ENCODE assay signal across 14 mouse cellular contexts in genomic region chr4:145035450-145035849, GRCm38 (mm10).
DNase-seq lines count a peak whose midpoint lies in the region; ATAC-seq and TF ChIP-seq lines count a peak whose summit lies in the region.
"Had no signal": no experiment of that assay in that cellular context is flagged by ENCODE, and none has a peak within 500 bp of the region (broad histone marks: within the 10 kb centered on the region; RNA-seq: fewer than 3 reads in every experiment).

No protein-coding gene starts in this region.

- intact Hi-C loops in heart, postnatal 14 days (cut with DNase I), result no loop called here

- peak; percentile 59 to 75 for TF ChIP-seq EP300 in MEL (IDR thresholded peaks at IDR 0.05; ENCODE audit: low read depth in 1 of 2, low read length in 2 of 2)

- H3K9ac ChIP-seq in heart, embryonic 14.5 days (ENCODE audit: low read length), result no peak overlapping the region
- no peak overlapping the region for H3K9ac ChIP-seq in MEL (ENCODE audit: control insufficient read depth, low read depth, low read length, poor library complexity, severe bottlenecking)
- H3K9ac ChIP-seq in embryonic facial prominence, embryonic 13.5 days, result no peak overlapping the region
- peak overlapping the region; percentile 45 for H3K9ac ChIP-seq in liver, embryonic 15.5 days
- H3K9ac ChIP-seq: midbrain, embryonic 15.5 days had no signal

- no peak overlapping the region for H3K4me3 ChIP-seq in heart, embryonic 14.5 days (ENCODE audit: control insufficient read depth in 1 of 2, insufficient read depth in 1 of 2, low read depth in 1 of 2, low read length in 2 of 2)
- no peak overlapping the region for H3K4me3 ChIP-seq in MEL (ENCODE audit: control insufficient read depth in 1 of 2, insufficient read depth in 1 of 2, low read depth in 2 of 2, low read length in 2 of 2)
- H3K4me3 ChIP-seq in embryonic facial prominence, embryonic 13.5 days, result no peak overlapping the region
- H3K4me3 ChIP-seq in liver, embryonic 15.5 days (replicated peaks), result no peak overlapping the region
- H3K4me3 ChIP-seq: midbrain, embryonic 15.5 days had no signal

- no peak for TF ChIP-seq POLR2A in MEL (IDR thresholded peaks at IDR 0.05; ENCODE audit: control insufficient read depth in 1 of 2, insufficient read depth in 1 of 2, low read depth in 1 of 2, low read length in 2 of 2, poor library complexity in 1 of 2)

- no peak overlapping the region for H3K4me2 ChIP-seq in heart, embryonic 14.5 days (ENCODE audit: low read length)
- no peak overlapping the region for H3K4me2 ChIP-seq in embryonic facial prominence, embryonic 13.5 days
- H3K4me2 ChIP-seq in liver, embryonic 15.5 days, result peak overlapping the region; percentile 67
- H3K4me2 ChIP-seq: midbrain, embryonic 15.5 days had no signal

- H3K36me3 ChIP-seq in heart, embryonic 14.5 days (ENCODE audit: control insufficient read depth, insufficient read depth, low read length), result peaks cover 23% of the 10 kb centered on the region
- H3K36me3 ChIP-seq in MEL (ENCODE audit: control insufficient read depth in 1 of 2, insufficient read depth in 2 of 2, low read length in 2 of 2), result peaks cover 3 to 26% of the 10 kb centered on the region in 2 experiments
- H3K36me3 ChIP-seq in embryonic facial prominence, embryonic 13.5 days, result peaks cover 28% of the 10 kb centered on the region
- H3K36me3 ChIP-seq in liver, embryonic 15.5 days (replicated peaks), result peaks cover 20% of the 10 kb centered on the region

- no peak for ATAC-seq in heart, embryonic 14.5 days (ENCODE audit: insufficient number of reproducible peaks, insufficient read depth, low FRiP score, low read depth)
- ATAC-seq in embryonic facial prominence, embryonic 13.5 days (ENCODE audit: insufficient number of reproducible peaks, insufficient read depth, low FRiP score, low TSS enrichment, low read depth), result no peak
- peak; percentile 30 for ATAC-seq in liver, embryonic 15.5 days (ENCODE audit: insufficient read depth)
- no peak for ATAC-seq in inflammation-experienced regulatory T-cells, adult 6 months
- ATAC-seq: midbrain, embryonic 15.5 days had no signal

- H3K4me1 ChIP-seq in heart, embryonic 14.5 days (ENCODE audit: control insufficient read depth in 2 of 2, insufficient read depth in 2 of 2, low read length in 2 of 2), result peaks cover 25 to 53% of the 10 kb centered on the region in 2 experiments
- H3K4me1 ChIP-seq in MEL (ENCODE audit: control insufficient read depth in 1 of 2, insufficient read depth in 2 of 2, low read length in 2 of 2), result peaks cover 15 to 33% of the 10 kb centered on the region in 2 experiments
- peaks cover 22% of the 10 kb centered on the region for H3K4me1 ChIP-seq in embryonic facial prominence, embryonic 13.5 days
- peaks cover 77% of the 10 kb centered on the region for H3K4me1 ChIP-seq in liver, embryonic 15.5 days (replicated peaks)

- peak overlapping the region; percentile 43 to 51; a peak in 2 of 4 replicates for H3K27ac ChIP-seq in heart, embryonic 14.5 days (replicated peaks in 1 of 2; ENCODE audit: control insufficient read depth in 1 of 2, insufficient read depth in 1 of 2, low read depth in 2 of 2, low read length in 2 of 2)
- peak overlapping the region; percentile 54 for H3K27ac ChIP-seq in MEL (ENCODE audit: control insufficient read depth, low read depth, low read length)
- H3K27ac ChIP-seq in embryonic facial prominence, embryonic 13.5 days, result peak overlapping the region; percentile 1; the same call in 1 of the 2 replicates
- H3K27ac ChIP-seq in liver, embryonic 15.5 days (replicated peaks), result peak overlapping the region; percentile 89
- H3K27ac ChIP-seq: midbrain, embryonic 15.5 days had no signal

- no peak for TF ChIP-seq RAD21 in MEL (IDR thresholded peaks at IDR 0.05; ENCODE audit: low read depth, low read length)

- no peaks in the 10 kb centered on the region for H3K79me2 ChIP-seq in MEL (ENCODE audit: control insufficient read depth, insufficient read depth, low read length, poor library complexity)

- WGBS in heart, embryonic 14.5 days, result 56% methylated on average over 3 of the region's 3 CpGs
- 61% methylated on average over 3 of the region's 3 CpGs for WGBS in embryonic facial prominence, embryonic 13.5 days
- WGBS in liver, embryonic 15.5 days (ENCODE audit: insufficient replicate concordance), result 19% methylated on average over 3 of the region's 3 CpGs

- DNase-seq in heart, postnatal 14 days, result no peak
- DNase-seq in MEL (ENCODE audit: low read depth, low spot score), result peak; percentile 64
- no peak for DNase-seq in right cerebral cortex, adult 18-20 months
- no peak for DNase-seq in layer of hippocampus, postnatal 10 days (ENCODE audit: low spot score in 2 of 2)
- DNase-seq: adrenal gland, postnatal 25 days; cerebellum, adult 2 months; kidney, adult 18-20 months; layer of hippocampus, postnatal 36 days; thymus, adult 18-20 months had no signal

- H3K9me3 ChIP-seq in heart, embryonic 14.5 days (ENCODE audit: control insufficient read depth, low read length), result no peaks in the 10 kb centered on the region
- no peaks in the 10 kb centered on the region for H3K9me3 ChIP-seq in MEL (replicated peaks; ENCODE audit: insufficient read depth, low read length)
- no peaks in the 10 kb centered on the region for H3K9me3 ChIP-seq in embryonic facial prominence, embryonic 13.5 days
- H3K9me3 ChIP-seq in liver, embryonic 15.5 days (replicated peaks), result no peaks in the 10 kb centered on the region
- H3K9me3 ChIP-seq: midbrain, embryonic 15.5 days had no signal

- H3K27me3 ChIP-seq in heart, embryonic 14.5 days (ENCODE audit: control insufficient read depth, insufficient read depth, low read length), result no peaks in the 10 kb centered on the region
- H3K27me3 ChIP-seq in MEL (ENCODE audit: control insufficient read depth in 1 of 2, insufficient read depth in 2 of 2, low read length in 2 of 2), result no peaks in the 10 kb centered on the region
- no peaks in the 10 kb centered on the region for H3K27me3 ChIP-seq in embryonic facial prominence, embryonic 13.5 days
- no peaks in the 10 kb centered on the region for H3K27me3 ChIP-seq in liver, embryonic 15.5 days
- H3K27me3 ChIP-seq: midbrain, embryonic 15.5 days had no signal

- TF ChIP-seq CTCF in MEL (IDR thresholded peaks at IDR 0.05 in 2 of 3, conservative IDR thresholded peaks at IDR 0.05 in 1 of 3; ENCODE audit: control insufficient read depth in 1 of 3, insufficient read depth in 1 of 3, low read depth in 2 of 3, low read length in 3 of 3, poor library complexity in 1 of 3, severe bottlenecking in 1 of 3), result no peak

TF ChIP-seq in MEL, 35 proteins besides CTCF, POLR2A, EP300 and RAD21:
- TF ChIP-seq ZC3H11A (IDR thresholded peaks at IDR 0.05; ENCODE audit: low read depth, low read length), result no peak
- TF ChIP-seq TCF12 (IDR thresholded peaks at IDR 0.05; ENCODE audit: low read depth, low read length), result peak; percentile 78
- peak; percentile 39; the same call in 1 of the 2 replicates for TF ChIP-seq TAL1 (IDR thresholded peaks at IDR 0.05; ENCODE audit: low read length)
- TF ChIP-seq RCOR1 (IDR thresholded peaks at IDR 0.05; ENCODE audit: low read depth, low read length), result peak; percentile 43; the same call in 1 of the 2 replicates
- no peak for TF ChIP-seq MXI1 (IDR thresholded peaks at IDR 0.05; ENCODE audit: low read depth, low read length)
- TF ChIP-seq ZMIZ1 (IDR thresholded peaks at IDR 0.05; ENCODE audit: low read depth, low read length), result 0 out of 2 replicates have a peak, but pooled peaks have one; percentile 19
- 0 out of 2 replicates have a peak, but pooled peaks have one; percentile 64 for TF ChIP-seq ETS1 (IDR thresholded peaks at IDR 0.05; ENCODE audit: low read depth, low read length)
- TF ChIP-seq GATA1 (IDR thresholded peaks at IDR 0.05; ENCODE audit: low read depth, low read length), result peak; percentile 75

Comparison
In these comparisons a context has a peak if more than half of its experiments do, and no peak if none do; other contexts are left out.
1. H3K27ac ChIP-seq: peak in every context shown above with its lines; median percentile 89 in liver, embryonic 15.5 days; 54 in MEL; 47 in heart, embryonic 14.5 days; 1 in embryonic facial prominence, embryonic 13.5 days.